Mouse (Mus musculus) lung, adult 2 months (tissue): Measurements from ENCODE around the gene Pou6f1. TPM values are rescaled to one million over a fixed set of nuclear protein-coding genes. Genes with fewer than 3 reads are reported as not detected.

Source experiments
- DNase-seq: peaks from one replicate; pipeline ENCODE4 v3.0.0; 2022
- H3K4me1 ChIP-seq: fragments of 200-500 bp; 2 replicates; pipeline ENCODE4 v1.6.1; 2011; ENCODE audit warnings: low read length; ENCODE audit not compliant: control insufficient read depth, insufficient read depth
- H3K4me3 ChIP-seq: fragments of 200-500 bp; replicated peaks from 2 replicates; pipeline ENCODE3; 2011; ENCODE audit warnings: low read depth, mild to moderate bottlenecking, control low read depth, low read length; ENCODE audit errors: extremely low read depth
- CTCF ChIP-seq: fragments of 200-500 bp; IDR thresholded peaks from 2 replicates; pipeline ENCODE4 v1.5.1; 2011; ENCODE audit warnings: mild to moderate bottlenecking, low read length, control low read depth; ENCODE audit not compliant: insufficient read depth
- POLR2A ChIP-seq: fragments of 200-500 bp; IDR thresholded peaks from 2 replicates; pipeline ENCODE4 v1.6.1; 2011; ENCODE audit warnings: low read depth, mild to moderate bottlenecking, control low read depth, low read length, borderline replicate concordance; ENCODE audit errors: extremely low read depth
- WGBS: fragments of 180-500 bp; shearing (Covaris S2); methylation state at CpG from one replicate; pipeline ENCODE4 v1.1.7; 2018; 5-methylcytosine and 5-hydroxymethylcytosine counted together
- polyA plus RNA-seq: library from polyadenylated mRNA; depleted of rRNA; stranded (reverse); fragments of >200 nt; gene quantifications from 2 replicates; pipeline ENCODE4 v1.2.3, GENCODE M21; 2012; rRNA removed

Pou6f1 gene
- polyA plus RNA-seq, 1 experiment, result 40.2 TPM

- TF ChIP-seq POLR2A, result no peak
- TF ChIP-seq CTCF, result no peak
- no peak for DNase-seq
- H3K4me1 ChIP-seq, result no peaks in the 10 kb centered on the region
- 38% methylated on average over 5 of the region's 5 CpGs for WGBS
- H3K4me3 ChIP-seq, result no peak overlapping the region
Observed at GRCm38 (mm10) chr15:100527900-100528299, 71.9 kb downstream of the Pou6f1 start.

- TF ChIP-seq POLR2A (no peak), CTCF (no peak)
- 93% methylated on average over 14 of the region's 14 CpGs for WGBS
- no peak overlapping the region for H3K4me3 ChIP-seq
- H3K4me1 ChIP-seq, result no peaks in the 10 kb centered on the region
- no peak for DNase-seq
Observed at GRCm38 (mm10) chr15:100525405-100525804, 74.4 kb downstream of the Pou6f1 start.

Other genes with a start within 250 kb of the Pou6f1 start
- gene Methig1, start 246.8 kb downstream of the Pou6f1 start, polyA plus RNA-seq, result 0.11 TPM in 1 of 2 replicates, not detected in the other
- 0.10 TPM in 1 of 2 replicates, not detected in the other for gene Mettl7a2, start 246.8 kb downstream of the Pou6f1 start, polyA plus RNA-seq
- gene Higd1c, start 235.4 kb downstream of the Pou6f1 start, polyA plus RNA-seq, result not detected in 2 replicates
- not detected in 2 replicates for gene Gm5475, start 177.8 kb downstream of the Pou6f1 start, polyA plus RNA-seq
- gene Slc11a2, start 174.9 kb downstream of the Pou6f1 start, polyA plus RNA-seq, result 35.5 and 53.2 TPM in 2 replicates
- 32.6 and 44.4 TPM in 2 replicates for gene Letmd1, start 131.0 kb downstream of the Pou6f1 start, polyA plus RNA-seq
- gene Csrnp2, start 104.5 kb downstream of the Pou6f1 start, polyA plus RNA-seq, result 2.8 and 3.0 TPM in 2 replicates
- 7.7 and 8.2 TPM in 2 replicates for gene Tfcp2, start 48.0 kb downstream of the Pou6f1 start, polyA plus RNA-seq
- gene Dazap2, start 15.4 kb upstream of the Pou6f1 start, polyA plus RNA-seq, result 846 and 1,111 TPM in 2 replicates
- gene Smagp, start 37.0 kb upstream of the Pou6f1 start, polyA plus RNA-seq, result 102 and 115 TPM in 2 replicates
- 19.1 and 23.9 TPM in 2 replicates for gene Bin2, start 69.6 kb upstream of the Pou6f1 start, polyA plus RNA-seq
- 4.7 and 17.3 TPM in 2 replicates for gene Cela1, start 87.9 kb upstream of the Pou6f1 start, polyA plus RNA-seq
- gene Galnt6, start 129.4 kb upstream of the Pou6f1 start, polyA plus RNA-seq, result 3.8 and 4.0 TPM in 2 replicates
- gene Slc4a8, start 161.8 kb upstream of the Pou6f1 start, polyA plus RNA-seq, result 4.3 and 4.4 TPM in 2 replicates